Mouse (Mus musculus) ES-E14 (cell line): Measurements from ENCODE around the gene Nucb1.

Experiments used
- HCFC1 ChIP-seq: IDR thresholded peaks from 2 replicates; pipeline ENCODE4 v1.6.1; 2012; ENCODE audit warnings: low read length, inconsistent platforms, borderline replicate concordance; ENCODE audit not compliant: insufficient read depth
- MAFK ChIP-seq: IDR thresholded peaks from 2 replicates; pipeline ENCODE4 v1.6.1; 2014; ENCODE audit warnings: mild to moderate bottlenecking, low read depth, low read length, inconsistent platforms; ENCODE audit not compliant: insufficient read depth
- ZC3H11A ChIP-seq: IDR thresholded peaks from 2 replicates; pipeline ENCODE4 v1.6.1; 2012; ENCODE audit warnings: low read depth, mild to moderate bottlenecking, inconsistent platforms, low read length, borderline replicate concordance
- ZNF384 ChIP-seq: IDR thresholded peaks from 2 replicates; pipeline ENCODE4 v1.6.1; 2012; ENCODE audit warnings: low read depth, low read length, inconsistent platforms

DNA sequence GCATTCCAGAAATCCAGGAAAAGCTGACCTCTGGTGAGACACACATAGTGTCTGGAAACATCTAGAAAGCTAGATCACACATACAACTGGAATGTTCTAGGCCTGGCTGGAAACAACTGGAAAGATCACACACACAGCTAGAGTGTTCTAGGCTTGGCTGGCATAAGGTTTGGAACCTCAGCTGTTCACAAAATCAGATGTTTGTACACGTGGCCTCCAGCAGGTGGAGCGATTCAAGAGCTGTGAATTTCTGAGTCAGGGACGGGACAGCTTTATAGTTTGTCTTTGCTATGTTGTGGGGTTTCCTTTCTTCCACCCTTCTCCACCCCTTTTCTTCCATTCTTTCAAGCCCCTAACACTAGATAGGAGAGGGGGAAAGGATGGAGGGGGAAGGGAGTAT, 33.2 kb downstream of the Nucb1 start:
- no peak for TF ChIP-seq HCFC1
- TF ChIP-seq ZNF384: no peak
- no peak for TF ChIP-seq MAFK
- no peak for TF ChIP-seq ZC3H11A
